Mouse (Mus musculus) adrenal gland, postnatal 36 days (tissue): ENCODE results near the gene Itga10. TPM values are rescaled to one million over a fixed set of nuclear protein-coding genes. Genes with fewer than 3 reads are reported as not detected.

ENCODE experiments used
- total RNA-seq, 2 experiments: library from RNA; stranded (reverse); gene quantifications; 2 replicates each; pipeline ENCODE4 v1.2.3; 2021

Gene Itga10
- total RNA-seq, 2 experiments from 2014 or later: 1.3 to 2.3 TPM

Other genes starting within 250 kb of the Itga10 start
- not detected for gene BC107364, start 193.3 kb upstream of the Itga10 start, total RNA-seq
- not detected for gene Hfe2, start 120.4 kb upstream of the Itga10 start, total RNA-seq
- 100 to 1,000 TPM; 515 to 572 TPM for gene Txnip, start 87.6 kb upstream of the Itga10 start, total RNA-seq
- gene Gm16253, start 68.6 kb upstream of the Itga10 start, total RNA-seq: not detected
- gene Polr3gl, start 51.4 kb upstream of the Itga10 start, total RNA-seq: 10 to 100 TPM; 29.4 to 33.3 TPM
- 1 to 10 TPM in 1 of 2 experiments, under 1 TPM in 1; 0.95 to 1.0 TPM for gene Ankrd34a, start 48.9 kb upstream of the Itga10 start, total RNA-seq
- 10 to 100 TPM; 29.3 to 52.1 TPM for gene Lix1l, start 44.4 kb upstream of the Itga10 start, total RNA-seq
- gene Rbm8a, start 15.7 kb upstream of the Itga10 start, total RNA-seq: 10 to 100 TPM; 68.3 to 73.5 TPM
- gene Pex11b, start 10.2 kb upstream of the Itga10 start, total RNA-seq: 10 to 100 TPM; 40.4 to 58.4 TPM
- gene Gm42957, start 10.1 kb upstream of the Itga10 start, total RNA-seq: under 1 TPM; 0.33 to 0.46 TPM
- gene Ankrd35, start 24.5 kb downstream of the Itga10 start, total RNA-seq: 1 to 10 TPM; 1.3 to 3.9 TPM
- 10 to 100 TPM; 24.2 to 24.4 TPM for gene Pias3, start 50.8 kb downstream of the Itga10 start, total RNA-seq
- gene Nudt17, start 63.0 kb downstream of the Itga10 start, total RNA-seq: under 1 TPM; 0.49 to 0.66 TPM
- 10 to 100 TPM; 24.4 to 32.0 TPM for gene Polr3c, start 82.0 kb downstream of the Itga10 start, total RNA-seq
- gene Rnf115, start 82.1 kb downstream of the Itga10 start, total RNA-seq: 10 to 100 TPM; 37.4 to 43.1 TPM
- gene Pdzk1, start 183.7 kb downstream of the Itga10 start, total RNA-seq: not detected
- gene Cd160, start 183.8 kb downstream of the Itga10 start, total RNA-seq: under 1 TPM in 1 of 2 experiments, not detected in 1; 0.16 TPM